Mouse (Mus musculus): ENCODE data around the gene Jag2.

DNA sequence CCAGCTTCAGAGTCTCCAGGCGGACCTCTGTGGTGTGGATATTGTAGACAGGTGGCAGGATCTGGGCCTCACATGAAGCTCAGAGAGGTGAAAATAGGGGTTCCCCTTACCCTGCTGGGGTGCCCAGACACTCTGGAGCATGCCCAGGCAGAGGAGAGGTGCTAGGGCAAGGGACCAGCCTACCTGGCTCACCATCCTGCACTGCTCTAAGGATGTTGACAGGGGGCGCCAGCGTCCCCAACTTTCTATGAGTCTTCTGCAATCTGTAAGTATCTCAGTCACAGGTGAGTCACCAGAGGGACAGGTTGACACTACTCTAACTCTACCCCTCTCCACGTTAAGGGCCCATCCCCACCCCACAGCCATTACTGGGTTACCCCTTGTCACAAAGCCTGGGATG lies 17.7 kb upstream of the Jag2 start:
- TF ChIP-seq CTCF (IDR thresholded peaks at IDR 0.05; ENCODE audit: low read depth) = peak; percentile 29; the same call in 1 of the 2 replicates
- TF ChIP-seq EP300 (IDR thresholded peaks at IDR 0.05; ENCODE audit: low read depth) = no peak
